Mouse (Mus musculus) adipocyte (in vitro differentiated cells): ENCODE measurements around the gene Noc4l.

Experiments
- DNase-seq: peaks from one replicate; pipeline ENCODE4 v3.0.0-alpha.2; 2016; ENCODE audit warnings: low spot score

The Noc4l gene

GRCm38 (mm10) chr5:110652719-110653648, at the start of gene Noc4l, which contains the start of gene Ddx51:
Gene Noc4l, minus strand, starts transcription at chr5:110653417.
Gene Ddx51, plus strand, starts transcription at chr5:110653451.
- DNase-seq: peak; percentile 92

GRCm38 (mm10) chr5:110698617-110699016, 45.4 kb upstream of the Noc4l start:
- DNase-seq: no peak

- DNase-seq: no peak
Measured at GRCm38 (mm10) chr5:110682041-110682440, 28.8 kb upstream of the Noc4l start.

- DNase-seq: no peak
Measured at GRCm38 (mm10) chr5:110665486-110666121, 12.4 kb upstream of the Noc4l start.

GRCm38 (mm10) chr5:110664750-110665269, 11.6 kb upstream of the Noc4l start:
- DNase-seq: no peak

- DNase-seq: no peak
Measured at GRCm38 (mm10) chr5:110664041-110664440, 10.8 kb upstream of the Noc4l start.

GRCm38 (mm10) chr5:110659682-110660081, 6.5 kb upstream of the Noc4l start:
- DNase-seq: peak; percentile 41

- no peak for DNase-seq
Measured at GRCm38 (mm10) chr5:110653686-110654085, 469 bp upstream of the Noc4l start.

GRCm38 (mm10) chr5:110646377-110646776, 6.8 kb downstream of the Noc4l start:
- no peak for DNase-seq

- peak; percentile 82 for DNase-seq
Measured at GRCm38 (mm10) chr5:110639459-110639858, 13.8 kb downstream of the Noc4l start.

GRCm38 (mm10) chr5:110638306-110639074, 14.7 kb downstream of the Noc4l start:
- no peak for DNase-seq

- no peak for DNase-seq
Measured at GRCm38 (mm10) chr5:110635951-110636707, 17.1 kb downstream of the Noc4l start.

GRCm38 (mm10) chr5:110629525-110630120, 23.6 kb downstream of the Noc4l start:
- peak; percentile 90 for DNase-seq

- no peak for DNase-seq
Measured at GRCm38 (mm10) chr5:110628156-110628555, 25.1 kb downstream of the Noc4l start.

- DNase-seq: no peak
Measured at GRCm38 (mm10) chr5:110627351-110627750, 25.9 kb downstream of the Noc4l start.

GRCm38 (mm10) chr5:110624319-110624718, 28.9 kb downstream of the Noc4l start:
- DNase-seq: no peak

- DNase-seq: no peak
Measured at GRCm38 (mm10) chr5:110619226-110619625, 34.0 kb downstream of the Noc4l start.

GRCm38 (mm10) chr5:110611435-110612158, 41.6 kb downstream of the Noc4l start:
- DNase-seq: peak; percentile 79

GRCm38 (mm10) chr5:110610484-110610883, 42.7 kb downstream of the Noc4l start:
- no peak for DNase-seq

- DNase-seq: no peak
Measured at GRCm38 (mm10) chr5:110609868-110610267, 43.3 kb downstream of the Noc4l start.
